Mouse (Mus musculus): Measurements from ENCODE around the gene Mrgprb1. TPM values are rescaled to one million over a fixed set of nuclear protein-coding genes. Genes with fewer than 3 reads are reported as not detected.

Gene Mrgprb1
- not detected in 2 replicates for polyA plus RNA-seq (2012; rRNA removed)

GRCm38 (mm10) chr7:48456242-48456641, at the start of gene Mrgprb1:
Gene Mrgprb1, minus strand, starts transcription at chr7:48456342.

DNA sequence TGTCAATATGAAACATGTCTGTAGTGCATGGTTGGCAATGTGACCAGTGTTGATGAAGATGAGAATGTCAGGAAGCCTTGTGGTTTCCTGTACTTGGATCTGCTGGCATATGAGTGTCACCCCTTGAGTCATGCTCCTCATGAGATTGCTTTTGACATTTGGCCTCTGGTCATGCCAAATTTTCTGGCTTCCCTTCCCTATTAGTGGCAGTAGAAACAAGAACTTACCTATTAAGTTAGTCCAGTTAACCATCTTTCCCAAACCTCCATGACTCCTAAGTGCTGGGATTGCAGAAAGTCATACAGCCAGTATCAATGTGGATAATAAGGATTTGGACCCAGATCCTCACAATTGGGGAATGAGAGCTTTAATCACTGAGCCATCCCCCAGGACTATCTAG, 43.1 kb upstream of the Mrgprb1 start, which contains the start of gene Mrgprx2:
Gene Mrgprx2, minus strand, starts transcription at position 101 of the 400 bp plus-strand sequence.

Other genes with a start within 250 kb of the Mrgprb1 start
- gene Mrgprb8, start 67.8 kb downstream of the Mrgprb1 start, polyA plus RNA-seq (2012; rRNA removed), result not detected in 2 replicates
- gene Mrgprx2, start 43.0 kb upstream of the Mrgprb1 start, polyA plus RNA-seq (2012; rRNA removed), result not detected in 2 replicates
- not detected in 2 replicates for gene Mrgprb2, start 101.7 kb upstream of the Mrgprb1 start, polyA plus RNA-seq (2012; rRNA removed)
- not detected in 2 replicates for gene Mrgprb3, start 187.5 kb upstream of the Mrgprb1 start, polyA plus RNA-seq (2012; rRNA removed)

Data from central nervous system, embryonic 11.5 days (tissue).